Mouse (Mus musculus) adrenal gland, postnatal 10 days (tissue): ENCODE data around the gene Erich3. TPM values are rescaled to one million over a fixed set of nuclear protein-coding genes. Genes with fewer than 3 reads are reported as not detected.
"Not testable (repeated sequence)": the region's sequence is repeated elsewhere in the genome, so short reads cannot be mapped to it uniquely, and the experiment has no call there.

Experiments used
- DNase-seq: peaks from one replicate; pipeline ENCODE4 v3.0.0; 2021; ENCODE audit warnings: mixed read lengths
- long read RNA-seq, 2 experiments: library from polyadenylated mRNA; stranded (forward); transcript quantifications; one replicate each; pipeline ENCODE4 v2.0.0; 2021
- total RNA-seq, 2 experiments: library from RNA; stranded (reverse); gene quantifications; 2 replicates each; pipeline ENCODE4 v1.2.3; 2021

The Erich3 gene
- under 1 TPM; 0.55 to 0.60 TPM for total RNA-seq
- long read RNA-seq, experiment 1, result 0 reads
- long read RNA-seq, experiment 2, result 0 reads

DNA sequence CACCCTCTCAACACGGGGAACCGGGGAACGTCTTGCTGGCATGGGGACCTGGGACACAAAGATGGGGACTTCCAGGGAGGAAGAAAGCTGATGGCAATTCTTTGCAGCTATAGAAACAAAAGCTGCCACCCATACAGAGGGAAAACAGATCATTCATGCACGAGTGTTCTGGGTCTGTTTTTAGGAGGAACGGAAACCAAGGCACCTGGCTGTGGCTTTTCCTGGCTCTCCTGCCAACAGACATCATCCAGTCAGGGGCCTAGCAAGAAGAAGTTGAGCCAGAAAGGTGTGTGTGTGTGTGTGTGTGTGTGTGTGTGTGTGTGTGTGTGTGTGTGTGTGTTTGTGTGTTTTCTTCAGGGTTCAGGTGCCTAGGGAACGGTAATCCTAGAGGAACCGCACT is at the start of gene Erich3:
Gene Erich3 (plus strand): TSS at position 315 of the 400 bp plus-strand sequence.
- DNase-seq, result no peak

DNA sequence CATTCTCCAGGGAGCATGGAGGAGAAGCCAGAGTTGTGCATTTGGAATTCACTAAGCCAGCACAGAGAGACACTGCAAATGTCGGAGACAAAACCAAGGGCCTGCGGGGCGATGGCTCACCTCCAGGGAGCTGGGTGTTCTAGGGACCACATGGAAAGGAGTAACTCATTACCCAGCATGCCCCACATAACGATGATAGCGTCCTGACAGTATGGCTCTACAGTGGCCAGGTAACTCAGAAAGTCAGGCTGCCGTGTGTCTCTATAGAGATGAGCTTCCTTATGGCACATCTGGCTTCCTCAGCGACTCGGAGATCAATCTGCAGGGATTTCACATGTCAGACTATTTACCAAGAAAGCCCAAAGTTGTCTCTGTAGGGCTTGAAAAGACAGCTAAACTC is 48.9 kb upstream of the Erich3 start:
- DNase-seq, result no peak

DNA sequence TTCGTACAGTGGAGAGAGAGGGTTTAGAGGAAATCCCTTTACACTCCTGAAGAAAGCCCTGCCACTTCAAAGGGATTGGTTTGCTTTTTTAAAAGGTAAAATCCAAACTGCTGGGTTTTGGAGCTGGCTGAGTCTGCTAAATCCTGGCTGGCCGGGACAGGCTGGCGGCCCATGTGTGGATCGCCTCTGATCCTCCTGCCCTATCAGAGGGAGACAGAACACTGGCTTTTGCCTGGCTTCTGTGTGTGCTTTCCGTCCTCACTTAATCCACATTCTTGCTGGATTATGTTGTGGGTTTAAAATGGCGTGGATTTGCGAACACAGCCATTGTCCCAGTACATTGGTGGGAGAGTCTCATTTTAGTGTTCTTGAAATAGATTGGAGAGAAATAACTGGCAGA is 48.4 kb upstream of the Erich3 start:
- DNase-seq, result no peak

DNA sequence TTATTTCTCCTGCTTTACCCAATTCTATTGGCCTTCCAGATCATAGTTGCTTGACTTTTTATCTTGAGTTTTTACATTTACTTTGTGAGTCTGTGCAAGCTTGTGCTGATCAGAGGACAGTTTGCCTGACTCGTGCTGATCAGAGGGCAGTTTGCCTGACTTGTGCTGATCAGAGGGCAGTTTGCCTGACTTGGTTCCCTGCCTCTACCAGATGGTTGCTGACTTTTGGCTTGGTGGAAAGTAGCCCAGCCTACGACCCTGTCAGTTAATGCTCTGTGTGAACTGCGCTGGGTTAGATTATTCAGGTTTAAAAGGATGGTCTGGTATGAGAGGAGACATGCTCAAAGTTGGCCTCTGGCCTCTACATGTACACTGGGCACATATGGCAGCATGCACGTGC is 47.6 kb upstream of the Erich3 start:
- DNase-seq, result no peak

DNA sequence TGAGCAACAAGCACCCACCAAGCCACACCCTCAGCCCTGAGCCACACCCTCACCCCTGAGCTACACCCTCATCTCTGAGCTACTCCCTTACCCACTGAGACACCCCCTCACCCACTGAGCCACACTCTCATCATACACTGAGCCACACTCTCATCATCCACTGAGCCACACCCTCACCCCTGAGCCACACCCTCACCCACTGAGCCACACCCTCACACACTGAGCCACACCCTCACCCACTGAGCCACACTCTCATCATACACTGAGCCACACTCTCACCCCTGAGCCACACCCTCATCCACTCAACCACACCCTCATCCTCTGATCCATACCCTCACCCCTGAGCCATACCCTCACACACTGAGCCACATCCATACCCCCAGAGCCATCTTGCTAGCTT is 35.4 kb upstream of the Erich3 start:
- DNase-seq, result no peak

DNA sequence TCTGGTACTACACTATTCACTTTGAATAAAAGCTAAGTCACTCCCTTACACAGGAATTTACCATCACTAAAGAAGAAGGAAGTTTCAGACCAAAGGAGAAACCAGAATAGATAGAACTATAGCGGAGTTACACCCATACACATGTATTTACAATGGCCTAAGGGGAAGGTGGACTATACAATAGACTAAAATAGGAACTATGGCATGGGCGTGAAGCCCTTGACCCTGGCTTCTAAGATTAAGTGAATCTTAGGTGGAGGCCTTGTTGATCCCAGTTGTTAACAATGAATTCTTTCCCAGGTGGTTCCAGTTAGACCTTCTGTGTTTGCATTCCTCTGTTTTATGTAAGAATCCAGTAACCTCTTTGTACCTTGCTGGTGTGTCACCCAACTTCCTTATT is 32.4 kb upstream of the Erich3 start:
- not testable (repeated sequence) for DNase-seq

DNA sequence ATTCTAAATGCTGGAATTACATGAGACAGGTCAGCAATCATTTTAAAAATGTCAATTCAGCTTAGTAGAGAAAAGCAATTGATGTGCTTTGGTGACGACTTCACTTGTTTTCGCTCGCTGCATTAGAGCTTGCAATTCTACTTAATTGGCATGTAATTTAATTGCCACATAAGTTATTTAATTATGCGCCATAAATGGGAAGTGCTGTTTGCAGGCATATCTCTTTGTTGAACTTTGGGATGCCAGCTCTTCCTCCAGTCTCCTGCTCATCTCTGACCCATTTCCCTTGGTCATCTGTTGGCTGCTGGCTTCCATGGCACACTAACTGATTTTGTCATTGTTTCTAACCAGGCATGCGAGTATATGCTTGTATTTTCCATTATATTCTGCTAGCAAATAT is 30.6 kb upstream of the Erich3 start:
- DNase-seq, result no peak

DNA sequence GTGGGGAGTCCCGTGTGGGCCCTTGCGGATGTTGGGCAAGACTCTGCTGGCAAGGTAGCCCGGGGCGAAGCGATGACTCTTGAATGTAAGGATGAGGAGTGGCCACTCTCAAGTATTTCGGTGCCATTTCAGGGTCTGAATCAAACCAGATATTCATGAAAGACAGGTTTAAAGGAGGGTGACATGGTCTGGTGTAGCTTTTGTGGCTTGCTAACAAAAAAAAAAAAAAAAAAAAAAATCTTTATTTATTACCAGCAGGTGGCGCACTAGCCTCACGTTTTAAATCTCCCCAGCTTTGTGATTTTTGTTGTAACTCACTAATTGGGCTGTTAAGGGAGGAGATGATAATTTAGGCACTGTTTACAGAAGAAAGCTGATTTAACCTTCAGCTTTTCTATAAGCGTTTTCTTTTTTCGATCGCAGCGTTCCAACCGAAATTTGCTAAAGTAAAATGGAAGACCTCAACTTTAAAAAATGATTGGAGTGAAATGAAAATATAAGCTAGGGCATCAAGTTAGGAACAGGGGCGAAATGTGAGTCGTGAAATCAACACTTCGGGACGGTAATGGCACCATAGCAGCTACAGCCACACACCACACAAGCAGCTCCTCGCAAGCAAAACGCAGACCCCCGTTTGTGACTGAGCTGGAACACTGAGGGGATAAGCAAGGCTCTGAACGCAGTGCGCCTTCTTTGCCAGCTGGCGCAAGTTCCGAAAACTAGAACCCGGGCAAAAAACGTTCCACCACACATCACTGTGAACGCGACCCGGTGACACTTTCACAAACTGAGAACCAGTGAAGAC is 16.8 kb upstream of the Erich3 start:
- DNase-seq, result peak; percentile 15

DNA sequence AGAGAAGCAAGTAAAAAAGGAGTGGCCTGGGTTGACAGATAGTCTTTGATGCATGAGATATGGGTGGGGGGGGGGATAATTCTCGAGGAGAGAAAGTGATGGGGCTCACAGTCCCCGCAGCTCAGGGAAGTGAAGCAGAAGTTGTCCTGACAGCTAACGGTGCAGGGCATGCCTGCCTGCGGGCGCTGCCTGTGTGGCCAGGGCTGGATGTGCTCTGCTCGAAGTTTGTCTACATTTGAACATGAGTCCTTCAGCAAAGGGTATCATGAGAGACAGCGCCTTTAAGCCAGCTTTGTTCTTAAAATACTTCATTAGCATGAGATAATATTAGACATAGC is 16.2 kb upstream of the Erich3 start:
- DNase-seq, result no peak

DNA sequence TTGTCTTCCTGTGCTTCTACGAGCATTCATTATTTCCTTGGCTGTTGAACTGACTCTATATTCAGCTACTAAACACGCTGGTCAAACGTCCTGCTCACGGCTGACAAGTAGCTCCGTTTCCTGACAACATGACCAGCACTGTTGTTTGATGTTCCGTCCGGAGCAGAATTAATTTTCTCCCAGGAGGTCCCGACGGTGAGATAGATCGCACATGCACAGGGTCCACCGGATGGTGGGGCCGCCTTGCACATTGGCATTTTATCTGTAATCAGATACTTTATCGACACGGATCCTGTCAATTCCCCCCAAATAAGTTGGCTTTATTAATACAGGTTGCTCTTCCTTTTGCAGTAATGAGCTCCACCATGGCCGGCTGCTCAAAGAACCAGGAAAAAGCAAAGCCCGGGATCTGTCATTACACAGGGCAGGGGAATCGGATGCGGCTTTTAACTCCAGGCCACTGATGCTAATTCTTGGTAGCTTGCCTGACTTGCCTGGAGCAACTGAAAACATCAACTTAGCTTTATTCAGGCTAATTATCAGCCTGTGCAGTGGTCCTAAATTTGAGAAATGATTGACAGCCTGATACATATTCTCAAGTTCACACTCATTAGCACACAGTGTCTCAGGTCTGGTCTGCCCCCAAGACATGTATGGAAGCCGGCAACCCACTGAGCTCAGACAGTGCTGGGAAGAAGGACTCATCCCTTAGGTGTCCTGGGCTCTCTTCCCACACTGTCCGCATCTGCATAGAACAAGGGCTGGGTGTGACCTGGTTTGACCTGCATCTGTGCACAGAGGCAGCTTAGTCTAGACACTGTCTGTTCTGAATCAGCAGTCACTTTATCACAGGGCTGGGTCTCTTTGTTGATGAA is 14.0 kb upstream of the Erich3 start:
- no peak for DNase-seq

DNA sequence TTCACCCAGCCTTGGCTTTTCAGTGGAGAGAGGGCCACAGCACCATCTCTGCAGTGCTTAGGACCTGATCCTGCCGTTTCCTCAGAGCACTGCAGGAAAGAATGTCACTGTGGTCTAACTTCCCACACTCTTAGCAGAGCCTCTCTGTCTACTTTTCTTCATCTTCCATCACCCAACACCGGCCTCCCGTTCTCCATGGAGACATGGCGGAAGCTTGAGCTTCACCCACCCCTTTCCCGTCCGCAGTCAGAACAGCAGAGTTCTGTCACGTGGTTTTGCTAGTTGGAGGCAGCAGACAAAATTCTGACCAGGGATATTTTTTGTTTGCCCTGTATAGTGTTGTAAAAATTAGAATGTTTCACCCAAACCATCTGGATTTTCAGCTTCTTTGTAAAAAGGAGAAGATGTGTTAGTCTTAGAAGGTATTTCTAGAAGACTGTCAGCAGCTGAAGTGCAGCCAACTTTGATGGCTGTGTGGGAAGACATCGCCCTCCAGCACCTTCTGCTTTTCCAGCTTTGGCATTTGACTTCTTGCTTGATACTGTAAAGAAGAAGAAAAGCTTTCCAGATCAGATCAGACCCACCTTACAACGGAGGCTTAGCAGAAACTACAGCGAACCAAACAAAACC is 12.4 kb upstream of the Erich3 start:
- no peak for DNase-seq

DNA sequence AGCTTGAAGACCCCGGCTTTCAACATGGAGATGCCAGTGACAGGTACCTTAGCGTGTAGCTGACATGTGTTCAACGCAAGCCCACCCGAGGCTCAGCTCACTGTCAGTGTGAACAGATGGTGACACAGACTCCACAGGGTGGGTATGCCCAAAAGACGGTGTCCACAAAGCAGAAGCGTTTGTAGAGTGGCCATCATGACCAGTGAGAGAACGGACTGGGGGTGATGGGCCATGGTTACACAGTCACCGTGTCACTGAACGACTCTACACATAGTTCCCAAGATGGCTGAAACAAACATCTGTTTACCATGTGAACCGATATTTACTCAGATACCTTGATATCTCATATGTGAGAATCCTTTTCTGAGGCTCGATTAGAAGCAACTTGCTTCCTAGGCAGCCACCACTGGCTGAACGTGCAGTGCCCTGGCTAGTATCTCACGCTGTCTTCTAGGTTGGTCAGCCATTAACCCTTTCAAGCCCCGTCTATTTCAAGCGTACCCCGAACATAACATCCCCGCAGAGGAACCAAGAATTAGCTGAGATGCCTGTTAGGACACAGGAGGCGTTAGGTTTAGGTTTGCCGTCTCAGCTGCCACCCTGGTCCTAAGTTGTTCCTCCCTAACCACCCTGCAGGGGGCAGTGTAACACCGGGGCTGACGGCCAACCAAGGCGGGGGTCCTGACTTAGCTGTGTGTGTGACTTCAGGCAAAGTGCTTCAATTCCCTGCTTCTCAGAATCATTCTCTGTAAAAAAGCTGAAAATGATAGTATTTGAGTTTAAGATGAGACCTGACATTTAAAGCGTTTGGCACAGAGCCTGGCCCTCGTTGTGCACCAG is 10.9 kb upstream of the Erich3 start:
- peak; percentile 77 for DNase-seq

DNA sequence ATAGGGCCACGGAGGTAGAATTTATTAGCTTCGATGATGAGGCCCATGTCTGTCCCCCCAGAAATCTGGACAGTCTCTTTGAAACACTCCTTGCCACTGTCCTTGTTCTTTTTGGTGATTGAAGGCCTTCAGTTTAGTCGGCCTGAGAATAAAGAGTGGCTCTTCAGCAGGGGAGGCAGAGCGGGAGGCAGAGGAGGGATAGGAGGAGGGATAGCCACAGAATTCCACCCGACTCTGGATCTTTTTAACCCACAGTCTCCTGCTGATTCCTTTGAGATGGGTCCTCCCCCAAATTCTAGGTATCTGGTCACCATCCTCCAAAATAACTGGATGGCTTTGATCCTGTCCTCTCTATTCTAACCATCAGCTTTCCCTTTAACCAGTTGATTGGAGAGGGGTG is 10.2 kb upstream of the Erich3 start:
- DNase-seq, result no peak

DNA sequence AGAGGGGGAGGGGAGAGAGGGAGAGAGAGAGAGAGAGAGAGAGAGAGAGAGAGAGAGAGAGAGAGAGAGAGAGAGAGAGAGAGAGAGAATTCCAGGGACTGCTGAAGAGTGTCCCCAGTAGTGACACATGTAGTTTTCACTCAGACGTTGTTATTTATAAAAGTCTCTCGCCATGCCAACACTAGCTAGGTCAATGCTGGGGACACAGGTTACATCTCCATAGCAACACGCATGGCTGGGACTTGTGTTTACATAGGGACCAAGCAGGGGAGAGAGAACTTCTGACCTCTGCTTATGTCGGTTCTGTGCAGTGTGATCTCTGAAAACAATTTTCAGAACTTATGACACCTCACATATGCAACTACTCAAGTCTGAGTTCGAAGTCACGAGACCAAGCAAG is 9.4 kb upstream of the Erich3 start:
- no peak for DNase-seq

DNA sequence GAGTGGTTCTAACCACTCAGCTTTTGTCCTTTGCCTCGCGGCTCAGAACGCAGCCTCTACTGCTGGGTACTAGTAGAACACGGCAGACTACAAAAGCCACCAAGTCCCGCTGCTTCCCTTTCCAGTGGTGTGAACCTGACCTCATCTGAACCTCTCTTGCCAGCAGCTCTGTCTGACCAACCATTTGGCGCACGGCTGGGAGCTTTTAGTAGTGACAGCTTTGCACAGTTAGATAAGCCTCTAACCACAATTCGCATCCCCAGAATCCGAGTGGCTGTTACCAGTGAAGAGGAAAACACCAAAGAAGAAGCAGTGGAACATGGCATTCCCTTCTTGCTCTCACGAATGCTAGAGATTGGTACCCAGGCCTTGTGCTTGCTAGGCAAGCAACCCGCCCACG is 8.8 kb upstream of the Erich3 start:
- DNase-seq, result no peak

DNA sequence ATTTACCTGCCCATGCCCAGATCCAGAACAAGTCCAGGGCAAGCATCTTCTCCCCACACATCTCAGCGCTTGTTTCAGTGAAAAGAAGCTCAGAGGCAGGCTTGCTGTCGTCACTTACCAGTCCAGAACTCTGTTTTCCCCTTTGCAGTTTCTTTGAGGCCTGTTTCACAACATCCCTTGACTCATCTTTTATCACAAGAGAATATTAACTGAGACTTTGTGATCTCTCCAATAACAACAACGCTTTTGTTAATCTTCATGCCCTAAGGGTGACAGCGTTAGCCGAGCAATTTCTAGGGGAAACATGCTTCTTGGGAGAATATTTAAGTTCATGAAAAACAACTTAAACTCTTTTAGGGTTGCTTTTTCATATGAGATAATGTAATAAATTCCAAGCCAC is 7.9 kb upstream of the Erich3 start:
- DNase-seq, result no peak

DNA sequence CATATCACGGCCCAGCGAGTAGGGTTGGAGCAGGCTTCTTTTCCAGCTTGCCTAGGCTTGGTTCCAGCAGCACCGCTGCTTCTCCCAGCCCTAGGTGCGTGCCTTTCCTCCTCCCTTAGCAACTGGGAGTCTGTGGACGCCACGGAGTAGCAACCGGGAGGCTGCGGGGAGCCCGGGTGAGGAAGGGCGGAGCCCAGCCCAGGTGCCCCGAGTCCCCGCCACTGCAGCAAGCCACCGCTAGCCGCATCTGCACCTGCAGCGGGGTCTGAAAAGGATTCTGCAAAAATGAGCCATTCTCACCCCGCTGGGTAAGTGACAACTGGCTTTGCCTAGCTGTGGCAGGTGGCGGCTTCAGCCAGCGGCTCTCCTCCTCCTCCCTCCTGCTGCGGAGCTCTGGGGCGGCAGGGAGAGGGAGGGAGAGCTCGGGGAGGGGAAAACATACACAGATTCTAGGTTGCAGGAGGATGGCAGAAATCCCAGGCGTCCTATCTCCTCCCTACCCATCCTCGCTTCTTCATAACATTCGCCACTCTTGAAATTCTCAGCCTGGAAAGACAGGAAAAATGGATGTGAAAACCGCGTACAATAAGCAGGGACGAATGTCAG is 420 bp downstream of the Erich3 start:
- peak; percentile 10 for DNase-seq

DNA sequence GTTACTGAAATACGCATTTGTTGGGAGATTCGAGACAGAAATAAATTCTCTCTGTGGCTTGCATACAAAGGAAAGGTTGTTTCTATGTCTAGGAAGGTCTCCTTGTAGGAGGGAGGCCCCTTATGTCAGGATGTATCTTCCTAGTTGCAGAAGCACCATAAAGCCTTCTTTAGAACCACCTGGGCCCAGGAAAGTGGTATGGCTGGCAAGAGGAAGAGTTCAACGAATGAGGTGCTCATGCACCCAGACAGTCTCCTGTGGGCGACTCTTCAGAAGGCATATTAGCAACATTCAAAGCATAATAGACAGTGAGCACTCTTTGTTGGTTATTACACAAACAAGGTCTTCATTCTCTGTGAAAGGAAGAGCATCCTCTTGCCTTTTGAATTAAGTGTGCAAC is 977 bp downstream of the Erich3 start:
- no peak for DNase-seq

DNA sequence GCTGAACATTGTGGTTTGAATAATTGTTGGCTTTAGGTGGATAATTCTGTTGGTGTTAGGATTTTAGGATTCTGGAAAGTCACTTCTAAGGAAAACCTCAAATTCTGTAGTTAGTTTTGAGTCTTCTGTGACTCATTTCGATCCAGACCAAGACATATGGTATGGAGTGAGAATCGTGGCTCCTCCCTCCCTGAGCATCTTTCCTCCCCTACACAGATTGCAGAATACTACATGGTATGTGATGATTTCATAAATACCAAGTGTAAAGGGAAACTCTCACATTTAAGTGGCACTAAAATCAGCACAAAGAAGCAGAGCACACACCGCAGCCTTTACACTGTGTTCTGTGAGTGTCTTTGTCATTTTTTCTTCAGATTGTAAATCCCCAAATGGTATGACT is 4.8 kb downstream of the Erich3 start:
- DNase-seq, result no peak

DNA sequence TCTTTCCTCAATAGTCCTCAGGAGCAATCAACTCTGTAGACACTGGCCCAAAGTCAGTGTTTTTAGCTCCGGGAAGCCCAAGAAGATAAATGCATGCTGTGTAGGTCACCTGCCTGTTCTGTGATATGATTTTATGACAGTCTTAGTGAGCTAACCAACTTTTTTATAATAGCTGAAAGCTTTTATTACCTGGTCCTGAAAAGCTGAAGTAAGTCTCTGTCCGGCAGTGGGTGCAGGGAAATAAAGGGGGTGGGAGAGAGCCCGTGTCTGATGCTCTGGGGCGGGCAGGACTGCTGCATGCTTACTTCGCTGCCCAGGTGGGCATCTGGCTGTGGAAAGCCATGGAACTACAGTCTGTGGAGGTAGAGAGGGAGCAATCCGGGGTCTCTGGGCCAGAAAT is 6.9 kb downstream of the Erich3 start:
- no peak for DNase-seq

DNA sequence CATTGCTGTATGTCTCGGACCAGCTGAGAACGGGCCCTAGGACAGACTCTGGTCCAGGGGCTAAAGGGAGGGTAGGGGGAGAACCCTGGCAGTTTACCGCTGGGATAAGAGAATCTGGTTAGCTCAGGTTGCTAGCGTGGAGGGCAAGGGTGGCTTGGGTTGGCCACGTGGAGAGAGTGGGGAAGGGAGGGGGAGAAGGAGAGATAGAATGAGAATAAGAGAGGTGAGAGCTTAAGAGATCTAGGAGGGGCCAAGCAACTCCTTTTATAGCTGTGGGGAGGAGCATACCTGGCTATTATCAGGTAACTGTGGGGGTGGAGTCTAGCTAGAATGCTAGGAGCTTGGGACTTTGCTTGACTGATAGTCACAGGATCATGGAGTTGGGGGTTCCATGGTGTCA is 7.4 kb downstream of the Erich3 start:
- no peak for DNase-seq

DNA sequence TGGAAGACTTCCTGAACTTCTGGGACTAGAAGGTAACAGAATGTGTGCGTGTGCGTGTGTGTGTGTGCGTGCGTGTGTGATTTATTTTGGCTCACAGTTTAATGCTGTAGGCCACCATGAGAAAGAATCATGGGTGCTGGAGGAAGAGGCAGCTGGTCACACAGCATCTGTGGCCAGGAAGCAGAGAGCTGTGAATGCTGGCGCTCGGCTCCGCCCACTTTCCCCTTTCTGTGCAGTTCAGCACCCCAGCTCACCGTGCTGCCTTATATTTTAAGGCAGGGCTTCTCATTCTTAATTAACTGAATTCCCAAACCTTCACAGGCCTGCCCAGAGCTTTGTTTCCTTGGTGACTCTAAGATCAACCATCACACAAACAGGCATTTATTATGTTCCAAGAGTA is 9.7 kb downstream of the Erich3 start:
- DNase-seq, result no peak
